Mouse (Mus musculus): ENCODE data around the gene Pdzd8. TPM values are rescaled to one million over a fixed set of nuclear protein-coding genes. Genes with fewer than 3 reads are reported as not detected.

Pdzd8 gene
- total and polyA plus RNA-seq, 2 experiments: 4.3 to 17.0 TPM

DNA sequence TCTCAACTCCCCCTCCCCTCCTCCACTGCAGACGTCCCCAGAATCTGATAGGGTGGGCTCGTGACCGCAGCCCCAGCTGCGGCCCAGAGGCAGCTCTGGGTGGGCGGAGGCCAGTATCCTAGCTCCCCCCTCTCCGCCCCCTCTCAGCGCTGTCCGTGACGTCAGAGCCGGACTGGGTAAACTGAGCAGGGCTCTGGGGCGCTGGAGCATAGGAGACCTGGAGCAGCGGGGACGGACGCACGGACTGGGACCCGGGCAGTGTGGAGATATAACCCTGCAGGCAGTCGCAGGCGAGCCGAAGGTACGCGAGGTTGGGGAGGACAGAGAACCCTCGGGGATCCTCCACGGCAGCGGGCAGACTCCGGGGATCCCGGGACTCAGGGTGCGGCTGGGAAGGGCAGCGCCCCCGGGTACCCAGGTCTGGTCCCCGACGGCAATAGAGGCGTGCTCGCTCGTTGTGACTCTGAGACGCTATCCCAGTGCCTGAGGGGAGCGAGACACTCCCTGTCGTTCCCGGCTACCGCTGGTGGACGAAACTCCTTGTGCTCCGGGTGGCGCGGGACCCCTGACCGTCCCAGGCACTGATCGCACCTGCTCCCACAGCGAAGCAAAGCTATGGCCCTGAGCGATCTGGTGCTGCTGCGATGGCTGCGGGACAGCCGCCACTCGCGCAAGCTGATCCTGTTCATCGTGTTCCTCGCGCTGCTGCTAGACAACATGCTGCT is 84.7 kb downstream of the Pdzd8 start, which contains the start of gene Slc18a2:
Slc18a2 (plus strand) TSS at position 179 of the 725 bp plus-strand sequence.
- TF ChIP-seq POLR2A (IDR thresholded peaks at IDR 0.05; ENCODE audit: extremely low read depth, insufficient read depth, low read length) (no peak), CTCF (IDR thresholded peaks at IDR 0.05; ENCODE audit: low read depth, low read length) (no peak)
- Histone ChIP-seq H3K9ac (ENCODE audit: low read depth, low read length) (0 out of 2 replicates have a peak within 1 kb of the TSS, but pooled peaks have one; percentile 26), H3K4me3 (ENCODE audit: insufficient read depth, low read depth, low read length) (peak within 1 kb of the TSS; percentile 39), H3K4me1 (ENCODE audit: control insufficient read depth, insufficient read depth, low read length) (no peaks in the 10 kb centered on the region), H3K27ac (replicated peaks; ENCODE audit: insufficient read depth, low read depth, low read length) (no peak within 1 kb of the TSS), H3K27me3 (ENCODE audit: control insufficient read depth, insufficient read depth, low read length) (peaks cover 14% of the 10 kb centered on the region), H3K36me3 (ENCODE audit: control insufficient read depth, insufficient read depth, low read length) (no peaks in the 10 kb centered on the region), H3K79me2 (ENCODE audit: control insufficient read depth, insufficient read depth, low read length) (no peaks in the 10 kb centered on the region)
- WGBS: 4% methylated on average over 55 of the region's 55 CpGs
- no peak for DNase-seq (ENCODE audit: extremely low read depth, low read depth, low spot score)

DNA sequence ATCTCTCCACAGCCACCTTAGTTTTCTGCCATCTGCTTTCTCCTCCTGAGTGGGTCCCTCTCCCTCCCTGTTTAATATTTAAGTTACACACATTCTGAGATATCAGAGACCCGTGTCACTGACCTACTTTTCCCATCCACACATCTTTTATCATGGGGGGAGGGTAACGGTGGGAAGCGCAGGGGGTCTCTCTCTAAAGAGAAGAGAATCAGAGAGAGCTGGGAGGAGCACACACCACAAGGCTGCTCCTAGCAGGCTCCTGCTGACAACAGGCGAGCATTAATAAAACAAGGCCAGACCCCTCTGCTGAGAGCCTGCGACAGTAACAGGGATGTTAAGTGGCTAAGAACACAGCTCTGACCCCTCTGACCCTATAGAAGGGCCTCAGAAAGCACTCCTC is 85.9 kb downstream of the Pdzd8 start:
- TF ChIP-seq POLR2A (IDR thresholded peaks at IDR 0.05; ENCODE audit: extremely low read depth, insufficient read depth, low read length) (no peak), CTCF (IDR thresholded peaks at IDR 0.05; ENCODE audit: low read depth, low read length) (no peak)

DNA sequence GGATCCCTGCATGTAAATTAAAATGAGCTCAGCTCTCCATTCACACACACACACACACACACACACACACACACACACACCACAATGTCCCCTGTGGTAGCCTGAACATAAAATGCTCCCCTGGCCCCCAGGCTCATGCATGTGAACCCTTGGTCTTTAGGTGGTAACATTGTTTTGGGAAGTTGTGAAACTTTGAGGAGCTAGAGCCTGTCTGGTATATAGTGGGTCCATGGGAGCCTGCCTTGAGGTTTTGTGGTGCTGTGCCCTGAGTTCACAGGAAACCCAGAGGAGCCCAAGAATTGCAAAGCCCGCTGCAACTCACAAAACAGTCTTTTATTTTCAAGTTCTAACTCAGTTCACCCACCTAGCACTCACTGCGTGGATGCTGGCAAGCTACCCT is 92.9 kb downstream of the Pdzd8 start:
- H3K9ac ChIP-seq (ENCODE audit: low read depth, low read length): no peak overlapping the region
- no peak overlapping the region for H3K4me3 ChIP-seq (ENCODE audit: insufficient read depth, low read depth, low read length)
- no peak for TF ChIP-seq POLR2A (IDR thresholded peaks at IDR 0.05; ENCODE audit: extremely low read depth, insufficient read depth, low read length)
- TF ChIP-seq CTCF (IDR thresholded peaks at IDR 0.05; ENCODE audit: low read depth, low read length): no peak
- H3K4me1 ChIP-seq (ENCODE audit: control insufficient read depth, insufficient read depth, low read length): no peaks in the 10 kb centered on the region
- no peak for DNase-seq (ENCODE audit: extremely low read depth, low read depth, low spot score)
- H3K36me3 ChIP-seq (ENCODE audit: control insufficient read depth, insufficient read depth, low read length): no peaks in the 10 kb centered on the region
- 74% methylated on average over 2 of the region's 2 CpGs for whole genome bisulfite sequencing
- H3K79me2 ChIP-seq (ENCODE audit: control insufficient read depth, insufficient read depth, low read length): no peaks in the 10 kb centered on the region
- no peak overlapping the region for H3K27ac ChIP-seq (replicated peaks; ENCODE audit: insufficient read depth, low read depth, low read length)
- H3K27me3 ChIP-seq (ENCODE audit: control insufficient read depth, insufficient read depth, low read length): peaks cover 3% of the 10 kb centered on the region; the same call in 1 of the 2 replicates

More for the DNA sequence above, 85.9 kb downstream of the Pdzd8 start:
- no peak for DNase-seq (ENCODE audit: extremely low read depth, low read depth, low spot score)
- Histone ChIP-seq H3K9ac (ENCODE audit: low read depth, low read length) (no peak overlapping the region), H3K4me3 (ENCODE audit: insufficient read depth, low read depth, low read length) (no peak overlapping the region), H3K4me1 (ENCODE audit: control insufficient read depth, insufficient read depth, low read length) (no peaks in the 10 kb centered on the region), H3K27ac (replicated peaks; ENCODE audit: insufficient read depth, low read depth, low read length) (no peak overlapping the region), H3K27me3 (ENCODE audit: control insufficient read depth, insufficient read depth, low read length) (peaks cover 14% of the 10 kb centered on the region), H3K79me2 (ENCODE audit: control insufficient read depth, insufficient read depth, low read length) (no peaks in the 10 kb centered on the region), H3K36me3 (ENCODE audit: control insufficient read depth, insufficient read depth, low read length) (no peaks in the 10 kb centered on the region)
- 57% methylated on average over 5 of the region's 5 CpGs for WGBS

DNA sequence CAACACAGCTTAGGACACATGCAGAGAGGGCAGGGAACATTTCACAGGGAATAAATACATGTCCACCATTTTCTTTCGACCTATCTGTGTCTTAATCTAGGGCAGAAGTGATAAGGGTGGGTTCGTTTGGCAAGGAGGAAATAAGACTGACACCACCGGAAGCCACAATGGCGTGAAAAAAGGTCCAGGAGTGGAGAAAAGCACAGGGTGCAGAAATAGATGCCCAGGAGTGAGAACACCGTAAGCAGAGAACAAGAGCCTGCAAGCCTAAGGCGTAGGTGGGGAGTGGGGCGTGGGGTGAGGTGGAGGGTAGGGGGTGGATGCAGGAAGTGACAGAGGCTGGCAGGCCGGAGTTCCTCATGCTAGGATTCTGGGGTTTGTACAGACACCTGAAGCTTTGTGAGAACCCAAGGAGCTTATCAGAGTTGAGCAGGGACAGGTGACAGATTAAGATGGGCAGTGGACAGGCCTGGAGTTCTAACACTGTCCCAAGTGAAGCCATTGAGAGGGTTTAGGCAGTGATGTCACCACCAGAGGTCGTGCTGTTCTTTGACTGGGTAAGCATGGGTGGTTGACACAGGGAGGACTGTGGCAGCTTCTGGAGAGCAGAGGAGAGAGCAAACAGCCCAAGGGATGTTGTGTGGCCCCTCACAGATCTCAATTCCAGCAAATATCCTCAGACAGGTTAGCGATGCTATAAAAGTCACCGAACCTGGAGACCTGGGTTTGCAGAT is 96.9 kb downstream of the Pdzd8 start:
- Histone ChIP-seq H3K4me1 (ENCODE audit: control insufficient read depth, insufficient read depth, low read length) (no peaks in the 10 kb centered on the region), H3K36me3 (ENCODE audit: control insufficient read depth, insufficient read depth, low read length) (no peaks in the 10 kb centered on the region), H3K27me3 (ENCODE audit: control insufficient read depth, insufficient read depth, low read length) (no peaks in the 10 kb centered on the region; the same call in 1 of the 2 replicates), H3K4me3 (ENCODE audit: insufficient read depth, low read depth, low read length) (no peak overlapping the region), H3K9ac (ENCODE audit: low read depth, low read length) (no peak overlapping the region), H3K79me2 (ENCODE audit: control insufficient read depth, insufficient read depth, low read length) (no peaks in the 10 kb centered on the region), H3K27ac (replicated peaks; ENCODE audit: insufficient read depth, low read depth, low read length) (no peak overlapping the region)
- DNase-seq (ENCODE audit: extremely low read depth, low read depth, low spot score): no peak
- TF ChIP-seq CTCF (IDR thresholded peaks at IDR 0.05; ENCODE audit: low read depth, low read length) (no peak), POLR2A (IDR thresholded peaks at IDR 0.05; ENCODE audit: extremely low read depth, insufficient read depth, low read length) (no peak)
- 77% methylated on average over 11 of the region's 11 CpGs for WGBS

DNA sequence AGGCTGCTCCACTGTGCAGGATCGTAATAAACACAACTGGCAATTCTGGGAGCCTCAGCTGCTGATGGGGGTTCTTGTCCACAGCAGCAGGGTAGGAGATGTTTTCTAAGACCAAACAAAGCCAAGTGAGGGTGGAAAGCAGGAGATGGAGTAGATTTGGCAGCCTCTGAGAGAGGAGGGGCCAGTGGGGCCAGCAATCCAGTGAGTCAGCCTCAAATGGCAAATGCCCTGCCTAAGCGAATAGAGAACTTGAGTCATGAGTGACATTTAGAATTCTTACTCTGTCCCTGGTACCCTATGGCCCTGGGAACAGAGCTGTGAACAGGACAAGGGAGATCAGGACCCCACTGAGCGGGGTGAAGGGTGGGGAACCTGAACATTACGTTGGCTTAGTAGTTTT is 97.4 kb downstream of the Pdzd8 start:
- Histone ChIP-seq H3K36me3 (ENCODE audit: control insufficient read depth, insufficient read depth, low read length) (no peaks in the 10 kb centered on the region), H3K9ac (ENCODE audit: low read depth, low read length) (no peak overlapping the region), H3K4me1 (ENCODE audit: control insufficient read depth, insufficient read depth, low read length) (no peaks in the 10 kb centered on the region), H3K4me3 (ENCODE audit: insufficient read depth, low read depth, low read length) (no peak overlapping the region), H3K27me3 (ENCODE audit: control insufficient read depth, insufficient read depth, low read length) (no peaks in the 10 kb centered on the region; the same call in 1 of the 2 replicates), H3K27ac (replicated peaks; ENCODE audit: insufficient read depth, low read depth, low read length) (no peak overlapping the region), H3K79me2 (ENCODE audit: control insufficient read depth, insufficient read depth, low read length) (no peaks in the 10 kb centered on the region)
- no peak for TF ChIP-seq CTCF (IDR thresholded peaks at IDR 0.05; ENCODE audit: low read depth, low read length)
- no peak for TF ChIP-seq POLR2A (IDR thresholded peaks at IDR 0.05; ENCODE audit: extremely low read depth, insufficient read depth, low read length)
- no peak for DNase-seq (ENCODE audit: extremely low read depth, low read depth, low spot score)
- WGBS: 82% methylated on average over 4 of the region's 4 CpGs

Other genes with a start within 250 kb of the Pdzd8 start
- gene Vax1, start 175.7 kb downstream of the Pdzd8 start, total RNA-seq (2014; rRNA removed): not detected in 2 replicates
- not detected in 2 replicates for gene Vax1, start 175.7 kb downstream of the Pdzd8 start, polyA plus RNA-seq (2012; rRNA removed)
- not detected in 2 replicates for gene Kcnk18, start 126.6 kb downstream of the Pdzd8 start, total RNA-seq (2014; rRNA removed)
- not detected in 2 replicates for gene Kcnk18, start 126.6 kb downstream of the Pdzd8 start, polyA plus RNA-seq (2012; rRNA removed)
- gene Slc18a2, start 84.9 kb downstream of the Pdzd8 start, total RNA-seq (2014; rRNA removed): 0.13 and 0.28 TPM in 2 replicates
- gene Slc18a2, start 84.9 kb downstream of the Pdzd8 start, polyA plus RNA-seq (2012; rRNA removed): 0.04 TPM in 2 replicates
- 24.3 and 38.2 TPM in 2 replicates for gene Rps12-ps3, start 23.5 kb downstream of the Pdzd8 start, total RNA-seq (2014; rRNA removed)
- 695 and 791 TPM in 2 replicates for gene Rps12-ps3, start 23.5 kb downstream of the Pdzd8 start, polyA plus RNA-seq (2012; rRNA removed)
- gene Emx2, start 112.6 kb upstream of the Pdzd8 start, total RNA-seq (2014; rRNA removed): not detected in 2 replicates
- gene Emx2, start 112.6 kb upstream of the Pdzd8 start, polyA plus RNA-seq (2012; rRNA removed): not detected in 2 replicates

Measured in liver, adult 2 months (tissue).